Mouse (Mus musculus) lung, postnatal 4 days (tissue): ENCODE data around the gene Stx18.
A peak's percentile ranks its signal among the peaks of the same experiment; 100 is the strongest.

ENCODE experiments used
- DNase-seq, 2 experiments: peaks; one replicate each; pipeline ENCODE4 v3.0.0; 2021

Gene Stx18

GRCm38 (mm10) chr5:38080472-38080871 lies 41.9 kb downstream of the Stx18 start:
- no peak for DNase-seq

- no peak for DNase-seq
Measured at GRCm38 (mm10) chr5:38082589-38082988, 44.0 kb downstream of the Stx18 start.

- no peak for DNase-seq
Measured at GRCm38 (mm10) chr5:38083362-38083761, 44.8 kb downstream of the Stx18 start.

- no peak for DNase-seq
Measured at GRCm38 (mm10) chr5:38084616-38085015, 46.1 kb downstream of the Stx18 start.

- DNase-seq = peak; percentile 31 to 59
Measured at GRCm38 (mm10) chr5:38085561-38086392, 47.2 kb downstream of the Stx18 start.

GRCm38 (mm10) chr5:38090111-38090510 lies 51.6 kb downstream of the Stx18 start:
- no peak for DNase-seq

- DNase-seq = no peak
Measured at GRCm38 (mm10) chr5:38090581-38090980, 52.0 kb downstream of the Stx18 start.

GRCm38 (mm10) chr5:38091046-38091965 lies 52.8 kb downstream of the Stx18 start:
- peak in 1 of 2 experiments; percentile 32 for DNase-seq

- DNase-seq = no peak
Measured at GRCm38 (mm10) chr5:38091966-38092304, 53.4 kb downstream of the Stx18 start.

GRCm38 (mm10) chr5:38094331-38094730 lies 55.8 kb downstream of the Stx18 start:
- DNase-seq = no peak

- DNase-seq = no peak
Measured at GRCm38 (mm10) chr5:38097501-38098093, 59.1 kb downstream of the Stx18 start.

GRCm38 (mm10) chr5:38099139-38099676 lies 60.7 kb downstream of the Stx18 start:
- no peak for DNase-seq

GRCm38 (mm10) chr5:38102945-38103344 lies 64.4 kb downstream of the Stx18 start:
- no peak for DNase-seq

- no peak for DNase-seq
Measured at GRCm38 (mm10) chr5:38106080-38106697, 67.6 kb downstream of the Stx18 start.

GRCm38 (mm10) chr5:38106807-38107206 lies 68.3 kb downstream of the Stx18 start:
- no peak for DNase-seq

GRCm38 (mm10) chr5:38114526-38114925 lies 76.0 kb downstream of the Stx18 start:
- no peak for DNase-seq

GRCm38 (mm10) chr5:38117056-38117455 lies 78.5 kb downstream of the Stx18 start:
- DNase-seq = no peak

- no peak for DNase-seq
Measured at GRCm38 (mm10) chr5:38119268-38119667, 80.7 kb downstream of the Stx18 start.

- no peak for DNase-seq
Measured at GRCm38 (mm10) chr5:38121699-38122098, 83.2 kb downstream of the Stx18 start.

GRCm38 (mm10) chr5:38126519-38127306 lies 88.2 kb downstream of the Stx18 start:
- peak in 1 of 2 experiments; percentile 16 for DNase-seq

- no peak for DNase-seq
Measured at GRCm38 (mm10) chr5:38129339-38129738, 90.8 kb downstream of the Stx18 start.

- DNase-seq = no peak
Measured at GRCm38 (mm10) chr5:38136247-38136646, 97.7 kb downstream of the Stx18 start.
